Mouse (Mus musculus) embryonic facial prominence, embryonic 15.5 days (tissue): ENCODE results near the gene Pofut1. TPM values are rescaled to one million over a fixed set of nuclear protein-coding genes. Genes with fewer than 3 reads are reported as not detected.

Source experiments
- ATAC-seq: fragments of 200-750 bp; cut with Nextera tagmentation; 2 replicates; pipeline ENCODE4 v1.8.0; 2017; ENCODE audit warnings: low read depth, moderate TSS enrichment; ENCODE audit not compliant: insufficient number of reproducible peaks, low FRiP score, low TSS enrichment
- H3K27ac ChIP-seq: fragments of 300-500 bp; sonication (generic); replicated peaks from 2 replicates; pipeline ENCODE4 v1.5.1; 2015; ENCODE audit warnings: mild to moderate bottlenecking, inconsistent platforms
- H3K27me3 ChIP-seq: fragments of 300-500 bp; sonication (generic); 2 replicates; pipeline ENCODE4 v1.6.1; 2015; ENCODE audit warnings: inconsistent platforms
- H3K36me3 ChIP-seq: fragments of 300-500 bp; sonication (generic); 2 replicates; pipeline ENCODE4 v1.6.1; 2015; ENCODE audit warnings: mild to moderate bottlenecking, inconsistent platforms
- H3K4me1 ChIP-seq: fragments of 300-500 bp; sonication (generic); 2 replicates; pipeline ENCODE4 v1.6.1; 2015; ENCODE audit warnings: inconsistent platforms
- H3K4me2 ChIP-seq: fragments of 300-500 bp; sonication (generic); replicated peaks from 2 replicates; pipeline ENCODE4 v1.6.1; 2015; ENCODE audit warnings: mild to moderate bottlenecking, inconsistent platforms
- H3K4me3 ChIP-seq: fragments of 300-500 bp; sonication (generic); replicated peaks from 2 replicates; pipeline ENCODE4 v1.5.1; 2015; ENCODE audit warnings: mild to moderate bottlenecking, inconsistent platforms
- H3K9ac ChIP-seq: fragments of 300-500 bp; sonication (generic); 2 replicates; pipeline ENCODE4 v1.6.1; 2015; ENCODE audit warnings: inconsistent platforms
- H3K9me3 ChIP-seq: fragments of 300-500 bp; sonication (generic); replicated peaks from 2 replicates; pipeline ENCODE4 v1.6.1; 2016; ENCODE audit warnings: inconsistent platforms
- WGBS: fragments of 180-500 bp; shearing (Covaris S2); methylation state at CpG from one replicate; pipeline ENCODE4 v1.1.7; 2015; 5-methylcytosine and 5-hydroxymethylcytosine counted together
- polyA plus RNA-seq: library from polyadenylated mRNA; unstranded; fragments of >200 nt; fragmentation: Nextera tagmentation; extraction: Ambion mirVana; gene quantifications from 2 replicates; pipeline ENCODE4 v1.2.1, GENCODE M21; 2015

Pofut1 gene
- polyA plus RNA-seq, result 8.0 and 8.1 TPM in 2 replicates

- Histone ChIP-seq H3K4me2 (peak within 1 kb of the TSS; percentile 77), H3K4me1 (peaks cover 38% of the 10 kb centered on the region), H3K27ac (peak within 1 kb of the TSS; percentile 95), H3K27me3 (no peaks in the 10 kb centered on the region), H3K4me3 (peak within 1 kb of the TSS; percentile 91), H3K9me3 (no peaks in the 10 kb centered on the region), H3K36me3 (peaks cover 14% of the 10 kb centered on the region; the same call in 1 of the 2 replicates), H3K9ac (peak within 1 kb of the TSS; percentile 99)
- peak; percentile 95 for ATAC-seq
- 0% methylated on average over 48 of the region's 72 CpGs for WGBS
Measured at GRCm38 (mm10) chr2:153241250-153242014, at the start of gene Pofut1, which contains the start of gene Plagl2. Gene Pofut1, plus strand, starts transcription at chr2:153241533. Gene Plagl2, minus strand, starts transcription at chr2:153241426.

- H3K36me3 ChIP-seq, result peaks cover 80% of the 10 kb centered on the region
- no peak for ATAC-seq
- H3K4me2 ChIP-seq, result no peak overlapping the region
- no peaks in the 10 kb centered on the region for H3K4me1 ChIP-seq
- H3K4me3 ChIP-seq, result no peak overlapping the region
- no peak overlapping the region for H3K9ac ChIP-seq
- no peaks in the 10 kb centered on the region for H3K27me3 ChIP-seq
- no peak overlapping the region for H3K27ac ChIP-seq
- H3K9me3 ChIP-seq, result no peaks in the 10 kb centered on the region
- 95% methylated on average over 3 of the region's 3 CpGs for WGBS
Measured at GRCm38 (mm10) chr2:153194255-153194654, 47.1 kb upstream of the Pofut1 start.

- 0 out of 2 replicates have a peak, but pooled peaks have one; percentile 13 for ATAC-seq
- no peak overlapping the region for H3K4me2 ChIP-seq
- 76% methylated on average over 5 of the region's 5 CpGs for WGBS
- no peaks in the 10 kb centered on the region for H3K27me3 ChIP-seq
- H3K4me1 ChIP-seq, result no peaks in the 10 kb centered on the region
- H3K27ac ChIP-seq, result no peak overlapping the region
- H3K9ac ChIP-seq, result no peak overlapping the region
- peaks cover 72% of the 10 kb centered on the region for H3K36me3 ChIP-seq
- no peaks in the 10 kb centered on the region for H3K9me3 ChIP-seq
- no peak overlapping the region for H3K4me3 ChIP-seq
Measured at GRCm38 (mm10) chr2:153198485-153198884, 42.8 kb upstream of the Pofut1 start.

- no peaks in the 10 kb centered on the region for H3K27me3 ChIP-seq
- WGBS, result 85% methylated on average over 2 of the region's 2 CpGs
- no peak overlapping the region for H3K27ac ChIP-seq
- H3K4me3 ChIP-seq, result no peak overlapping the region
- H3K9me3 ChIP-seq, result no peaks in the 10 kb centered on the region
- H3K4me2 ChIP-seq, result no peak overlapping the region
- ATAC-seq, result no peak
- no peak overlapping the region for H3K9ac ChIP-seq
- peaks cover 74% of the 10 kb centered on the region for H3K36me3 ChIP-seq
- H3K4me1 ChIP-seq, result no peaks in the 10 kb centered on the region
Measured at GRCm38 (mm10) chr2:153199114-153199513, 42.2 kb upstream of the Pofut1 start.

GRCm38 (mm10) chr2:153202766-153203165 is 38.6 kb upstream of the Pofut1 start:
- Histone ChIP-seq H3K4me1 (no peaks in the 10 kb centered on the region), H3K9ac (no peak overlapping the region), H3K9me3 (no peaks in the 10 kb centered on the region), H3K27ac (no peak overlapping the region), H3K36me3 (peaks cover 82% of the 10 kb centered on the region), H3K4me2 (no peak overlapping the region), H3K4me3 (no peak overlapping the region), H3K27me3 (no peaks in the 10 kb centered on the region)
- WGBS, result 72% methylated on average over 1 of the region's 1 CpGs
- ATAC-seq, result no peak

GRCm38 (mm10) chr2:153208149-153208548 is 33.2 kb upstream of the Pofut1 start:
- Histone ChIP-seq H3K4me3 (no peak overlapping the region), H3K9me3 (no peaks in the 10 kb centered on the region), H3K27ac (no peak overlapping the region), H3K4me1 (no peaks in the 10 kb centered on the region), H3K4me2 (no peak overlapping the region), H3K27me3 (no peaks in the 10 kb centered on the region), H3K9ac (no peak overlapping the region), H3K36me3 (peaks cover 62% of the 10 kb centered on the region)
- ATAC-seq, result no peak
- 95% methylated on average over 2 of the region's 2 CpGs for WGBS

GRCm38 (mm10) chr2:153209286-153209685 is 32.0 kb upstream of the Pofut1 start:
- no peak for ATAC-seq

GRCm38 (mm10) chr2:153211451-153211850 is 29.9 kb upstream of the Pofut1 start:
- ATAC-seq, result no peak
- no peak overlapping the region for H3K27ac ChIP-seq
- no peaks in the 10 kb centered on the region for H3K4me1 ChIP-seq
- H3K9ac ChIP-seq, result no peak overlapping the region
- 90% methylated on average over 5 of the region's 5 CpGs for WGBS
- H3K4me2 ChIP-seq, result no peak overlapping the region
- no peaks in the 10 kb centered on the region for H3K27me3 ChIP-seq
- H3K9me3 ChIP-seq, result no peaks in the 10 kb centered on the region
- H3K36me3 ChIP-seq, result peaks cover 35% of the 10 kb centered on the region
- H3K4me3 ChIP-seq, result no peak overlapping the region

More at GRCm38 (mm10) chr2:153209286-153209685, 32.0 kb upstream of the Pofut1 start:
- Histone ChIP-seq H3K27ac (no peak overlapping the region), H3K4me1 (no peaks in the 10 kb centered on the region), H3K4me3 (no peak overlapping the region), H3K36me3 (peaks cover 55% of the 10 kb centered on the region), H3K9me3 (no peaks in the 10 kb centered on the region), H3K4me2 (no peak overlapping the region), H3K9ac (no peak overlapping the region), H3K27me3 (no peaks in the 10 kb centered on the region)
- WGBS, result 91% methylated on average over 5 of the region's 5 CpGs

GRCm38 (mm10) chr2:153213351-153213750 is 28.0 kb upstream of the Pofut1 start:
- Histone ChIP-seq H3K4me2 (no peak overlapping the region), H3K27ac (no peak overlapping the region), H3K4me1 (no peaks in the 10 kb centered on the region), H3K36me3 (peaks cover 18% of the 10 kb centered on the region), H3K27me3 (no peaks in the 10 kb centered on the region), H3K4me3 (no peak overlapping the region), H3K9ac (no peak overlapping the region), H3K9me3 (no peaks in the 10 kb centered on the region)
- ATAC-seq, result no peak
- 88% methylated on average over 4 of the region's 4 CpGs for WGBS

GRCm38 (mm10) chr2:153214771-153215259 is 26.5 kb upstream of the Pofut1 start:
- H3K4me3 ChIP-seq, result no peak overlapping the region
- no peak overlapping the region for H3K4me2 ChIP-seq
- peaks cover 3% of the 10 kb centered on the region; the same call in 1 of the 2 replicates for H3K36me3 ChIP-seq
- no peak overlapping the region for H3K9ac ChIP-seq
- no peaks in the 10 kb centered on the region for H3K27me3 ChIP-seq
- 51% methylated on average over 6 of the region's 6 CpGs for WGBS
- no peak overlapping the region for H3K27ac ChIP-seq
- H3K4me1 ChIP-seq, result no peaks in the 10 kb centered on the region
- no peaks in the 10 kb centered on the region for H3K9me3 ChIP-seq
- no peak for ATAC-seq

GRCm38 (mm10) chr2:153215421-153215820 is 25.9 kb upstream of the Pofut1 start:
- Histone ChIP-seq H3K36me3 (no peaks in the 10 kb centered on the region), H3K4me3 (no peak overlapping the region), H3K4me1 (no peaks in the 10 kb centered on the region), H3K27me3 (no peaks in the 10 kb centered on the region), H3K9me3 (no peaks in the 10 kb centered on the region), H3K27ac (no peak overlapping the region), H3K9ac (no peak overlapping the region), H3K4me2 (no peak overlapping the region)
- WGBS, result 68% methylated on average over 4 of the region's 4 CpGs
- no peak for ATAC-seq
